Mouse (Mus musculus) megakaryocyte, embryonic 14.5 days (primary cell): ENCODE results near the gene Pip5k1b.

Experiments used
- FLI1 ChIP-seq: IDR thresholded peaks from 2 replicates; pipeline ENCODE4 v1.6.1; 2012; ENCODE audit warnings: low read length, inconsistent platforms, mixed read lengths
- GATA1 ChIP-seq: IDR thresholded peaks from 3 replicates; pipeline ENCODE4 v1.6.1; 2012; ENCODE audit warnings: mixed read lengths, low read length, inconsistent platforms, borderline replicate concordance

GRCm38 (mm10) chr19:24344501-24344900, 211.2 kb downstream of the Pip5k1b start:
- TF ChIP-seq GATA1, result no peak
- TF ChIP-seq FLI1, result no peak
